In the genomic region with DNA sequence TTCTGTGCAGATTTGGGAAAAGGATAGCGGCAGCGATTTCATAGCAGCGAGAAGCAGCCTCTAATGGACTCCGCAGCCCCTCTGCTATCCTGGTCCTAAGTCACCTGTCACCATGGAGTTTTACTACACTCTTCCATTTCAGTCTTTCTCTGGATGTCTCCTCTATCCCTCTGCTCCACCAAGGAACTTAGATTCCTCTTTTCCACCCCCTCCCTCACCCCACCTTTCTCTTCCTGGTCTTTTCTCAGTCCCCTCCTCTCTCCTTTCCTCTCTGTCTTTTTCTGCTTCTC, we compare ENCODE assay signal across 11 mouse cellular contexts. TPM values are rescaled to one million over a fixed set of nuclear protein-coding genes. Genes with fewer than 3 reads are reported as not detected.
DNase-seq lines count a peak whose midpoint lies in the region; ATAC-seq and TF ChIP-seq lines count a peak whose summit lies in the region.
"Had no signal": no experiment of that assay in that cellular context is flagged by ENCODE, and none has a peak within 500 bp of the region (broad histone marks: within the 10 kb centered on the region; RNA-seq: fewer than 3 reads in every experiment).

No protein-coding gene starts in this region.

- no peak for ATAC-seq in intestine, embryonic 16.5 days
- ATAC-seq in intestine, postnatal 0 days: no peak
- ATAC-seq in forebrain, embryonic 13.5 days: peak; percentile 46
- ATAC-seq in forebrain, postnatal 0 days: peak; percentile 27
- ATAC-seq in midbrain, embryonic 15.5 days (replicated peaks): peak; percentile 73

- H3K4me2 ChIP-seq in intestine, embryonic 16.5 days (ENCODE audit: low read depth, low read length): peak overlapping the region; percentile 19; the same call in 1 of the 2 replicates
- no peak overlapping the region for H3K4me2 ChIP-seq in intestine, postnatal 0 days (replicated peaks; ENCODE audit: low read depth)
- H3K4me2 ChIP-seq in forebrain, embryonic 13.5 days: peak overlapping the region; percentile 43
- H3K4me2 ChIP-seq in forebrain, postnatal 0 days (ENCODE audit: low read depth): peak overlapping the region; percentile 42
- peak overlapping the region; percentile 54 for H3K4me2 ChIP-seq in midbrain, embryonic 15.5 days
- H3K4me2 ChIP-seq: liver, embryonic 15.5 days had no signal

- 69% methylated on average over 4 of the region's 4 CpGs for WGBS in intestine, embryonic 16.5 days
- WGBS in intestine, postnatal 0 days: 87% methylated on average over 4 of the region's 4 CpGs
- 66% methylated on average over 4 of the region's 4 CpGs for WGBS in forebrain, embryonic 13.5 days
- 49% methylated on average over 4 of the region's 4 CpGs for WGBS in forebrain, postnatal 0 days
- WGBS in midbrain, embryonic 15.5 days: 46% methylated on average over 4 of the region's 4 CpGs

- no peak for DNase-seq in forebrain, postnatal 0 days
- no peak for DNase-seq in spleen, postnatal 14 days (ENCODE audit: low spot score in 2 of 2)
- DNase-seq in urinary bladder, postnatal 10 days (ENCODE audit: low spot score): no peak
- DNase-seq: kidney, adult 2 months; lung, postnatal 36 days; thymus, adult 2 months had no signal

- TF ChIP-seq CTCF in intestine, postnatal 0 days (IDR thresholded peaks at IDR 0.05; ENCODE audit: low read depth): no peak
- no peak for TF ChIP-seq CTCF in forebrain, postnatal 0 days (IDR thresholded peaks at IDR 0.05; ENCODE audit: low read depth)

- H3K9ac ChIP-seq in intestine, embryonic 16.5 days (ENCODE audit: low read depth, low read length): no peak overlapping the region
- no peak overlapping the region for H3K9ac ChIP-seq in intestine, postnatal 0 days (ENCODE audit: low read depth, low read length)
- H3K9ac ChIP-seq in forebrain, embryonic 13.5 days: no peak overlapping the region
- H3K9ac ChIP-seq in forebrain, postnatal 0 days: peak overlapping the region; percentile 31; the same call in 1 of the 2 replicates
- H3K9ac ChIP-seq in midbrain, embryonic 15.5 days: no peak overlapping the region; the same call in 1 of the 2 replicates
- H3K9ac ChIP-seq: liver, embryonic 15.5 days had no signal

- no peaks in the 10 kb centered on the region for H3K36me3 ChIP-seq in intestine, embryonic 16.5 days (ENCODE audit: control insufficient read depth, insufficient read depth, low read length)
- no peaks in the 10 kb centered on the region for H3K36me3 ChIP-seq in intestine, postnatal 0 days (ENCODE audit: control insufficient read depth, insufficient read depth)
- H3K36me3 ChIP-seq in forebrain, embryonic 13.5 days (ENCODE audit: poor library complexity, severe bottlenecking): no peaks in the 10 kb centered on the region
- no peaks in the 10 kb centered on the region for H3K36me3 ChIP-seq in forebrain, postnatal 0 days (ENCODE audit: insufficient read depth)
- H3K36me3 ChIP-seq in midbrain, embryonic 15.5 days (replicated peaks): no peaks in the 10 kb centered on the region
- H3K36me3 ChIP-seq: liver, embryonic 15.5 days had no signal

- no peaks in the 10 kb centered on the region; the same call in 1 of the 2 replicates for H3K27me3 ChIP-seq in intestine, embryonic 16.5 days (replicated peaks; ENCODE audit: control insufficient read depth, insufficient read depth, low read length)
- no peaks in the 10 kb centered on the region for H3K27me3 ChIP-seq in intestine, postnatal 0 days (replicated peaks; ENCODE audit: control insufficient read depth, insufficient read depth, low read length)
- H3K27me3 ChIP-seq in forebrain, embryonic 13.5 days: no peaks in the 10 kb centered on the region
- no peaks in the 10 kb centered on the region for H3K27me3 ChIP-seq in forebrain, postnatal 0 days (ENCODE audit: insufficient read depth, low read length)
- H3K27me3 ChIP-seq in midbrain, embryonic 15.5 days (replicated peaks): no peaks in the 10 kb centered on the region
- H3K27me3 ChIP-seq: liver, embryonic 15.5 days had no signal

- no peaks in the 10 kb centered on the region for H3K9me3 ChIP-seq in intestine, embryonic 16.5 days (ENCODE audit: control insufficient read depth, low read length)
- no peaks in the 10 kb centered on the region for H3K9me3 ChIP-seq in intestine, postnatal 0 days (ENCODE audit: control insufficient read depth)
- H3K9me3 ChIP-seq in forebrain, embryonic 13.5 days (replicated peaks): no peaks in the 10 kb centered on the region
- H3K9me3 ChIP-seq in forebrain, postnatal 0 days (ENCODE audit: low read length): no peaks in the 10 kb centered on the region
- no peaks in the 10 kb centered on the region for H3K9me3 ChIP-seq in midbrain, embryonic 15.5 days
- H3K9me3 ChIP-seq: liver, embryonic 15.5 days had no signal

- H3K27ac ChIP-seq in intestine, embryonic 16.5 days (ENCODE audit: low read length): no peak overlapping the region
- H3K27ac ChIP-seq in intestine, postnatal 0 days (ENCODE audit: low read depth, low read length): no peak overlapping the region
- no peak overlapping the region for H3K27ac ChIP-seq in forebrain, embryonic 13.5 days
- H3K27ac ChIP-seq in forebrain, postnatal 0 days (ENCODE audit: low read depth, low read length): no peak overlapping the region
- H3K27ac ChIP-seq in midbrain, embryonic 15.5 days: peak overlapping the region; percentile 78
- H3K27ac ChIP-seq: liver, embryonic 15.5 days had no signal

- H3K4me1 ChIP-seq in intestine, embryonic 16.5 days (ENCODE audit: control insufficient read depth, insufficient read depth, low read length): no peaks in the 10 kb centered on the region
- H3K4me1 ChIP-seq in intestine, postnatal 0 days (replicated peaks; ENCODE audit: control insufficient read depth, insufficient read depth, low read length): no peaks in the 10 kb centered on the region
- no peaks in the 10 kb centered on the region for H3K4me1 ChIP-seq in forebrain, embryonic 13.5 days
- H3K4me1 ChIP-seq in forebrain, postnatal 0 days (ENCODE audit: insufficient read depth): peaks cover 6% of the 10 kb centered on the region; the same call in 1 of the 2 replicates
- peaks cover 13% of the 10 kb centered on the region for H3K4me1 ChIP-seq in midbrain, embryonic 15.5 days
- H3K4me1 ChIP-seq: liver, embryonic 15.5 days had no signal

- H3K4me3 ChIP-seq in intestine, embryonic 16.5 days (ENCODE audit: low read length): no peak overlapping the region
- no peak overlapping the region for H3K4me3 ChIP-seq in intestine, postnatal 0 days (ENCODE audit: low read depth, low read length)
- H3K4me3 ChIP-seq in forebrain, embryonic 13.5 days: no peak overlapping the region
- H3K4me3 ChIP-seq in forebrain, postnatal 0 days (ENCODE audit: low read depth, low read length): 0 out of 2 replicates have a peak overlapping the region, but pooled peaks have one; percentile 14
- peak overlapping the region; percentile 25 for H3K4me3 ChIP-seq in midbrain, embryonic 15.5 days
- H3K4me3 ChIP-seq: liver, embryonic 15.5 days had no signal

RNA-seq across cellular contexts. Expression of gene Fbxo33, which starts 46.4 kb away (rescaled TPM):
- 3.5 and 3.9 TPM in 2 replicates for polyA plus RNA-seq in intestine, embryonic 16.5 days (2015; fragmentation: Nextera tagmentation; extraction: Ambion mirVana)
- 9.5 and 10.1 TPM in 2 replicates for polyA plus RNA-seq in intestine, postnatal 0 days (2015; fragmentation: Nextera tagmentation; extraction: Ambion mirVana)
- polyA plus RNA-seq in forebrain, embryonic 13.5 days (2015; fragmentation: Nextera tagmentation; extraction: Ambion mirVana): 5.8 and 7.3 TPM in 2 replicates
- 18.5 and 21.1 TPM in 2 replicates for total RNA-seq in forebrain, postnatal 0 days (2014; rRNA removed)
- polyA plus RNA-seq in forebrain, postnatal 0 days (2015; fragmentation: Nextera tagmentation; extraction: Ambion mirVana): 7.4 and 8.2 TPM in 2 replicates
- 7.3 and 8.1 TPM in 2 replicates for polyA plus RNA-seq in midbrain, embryonic 15.5 days (2015; fragmentation: Nextera tagmentation; extraction: Ambion mirVana)

Comparison
In these comparisons a context has a peak if more than half of its experiments do, and no peak if none do; other contexts are left out.
1. H3K4me3 ChIP-seq: peak in forebrain, postnatal 0 days (single experiment) and midbrain, embryonic 15.5 days (single experiment); none in intestine, embryonic 16.5 days (single experiment), intestine, postnatal 0 days (single experiment) and forebrain, embryonic 13.5 days (single experiment).
2. ATAC-seq: peak in forebrain, embryonic 13.5 days (single experiment), forebrain, postnatal 0 days (single experiment) and midbrain, embryonic 15.5 days (single experiment); none in intestine, embryonic 16.5 days (single experiment) and intestine, postnatal 0 days (single experiment).